In genomic region chr14:20682498-20682897, GRCm38 (mm10) we compare ENCODE assay signal across 12 mouse cellular contexts. TPM values are rescaled to one million over a fixed set of nuclear protein-coding genes. Genes with fewer than 3 reads are reported as not detected.
DNase-seq lines count a peak whose midpoint lies in the region; ATAC-seq and TF ChIP-seq lines count a peak whose summit lies in the region.
"Had no signal": no experiment of that assay in that cellular context is flagged by ENCODE, and none has a peak within 500 bp of the region (broad histone marks: within the 10 kb centered on the region; RNA-seq: fewer than 3 reads in every experiment).

No protein-coding gene starts in this region.

- TF ChIP-seq CTCF in intestine, postnatal 0 days (IDR thresholded peaks at IDR 0.05; ENCODE audit: low read depth): no peak

- no peaks in the 10 kb centered on the region for H3K9me3 ChIP-seq in intestine, embryonic 15.5 days
- H3K9me3 ChIP-seq in intestine, postnatal 0 days (ENCODE audit: control insufficient read depth): no peaks in the 10 kb centered on the region
- H3K9me3 ChIP-seq: forebrain, embryonic 15.5 days; G1E; stomach, embryonic 15.5 days had no signal

- no peak overlapping the region for H3K9ac ChIP-seq in intestine, embryonic 15.5 days
- no peak overlapping the region for H3K9ac ChIP-seq in intestine, postnatal 0 days (ENCODE audit: low read depth, low read length)
- H3K9ac ChIP-seq: forebrain, embryonic 15.5 days; stomach, embryonic 15.5 days had no signal

- no peak overlapping the region for H3K4me3 ChIP-seq in intestine, embryonic 15.5 days (replicated peaks)
- no peak overlapping the region for H3K4me3 ChIP-seq in intestine, postnatal 0 days (ENCODE audit: low read depth, low read length)
- H3K4me3 ChIP-seq: forebrain, embryonic 15.5 days; stomach, embryonic 15.5 days had no signal

- 61% methylated on average over 3 of the region's 3 CpGs for WGBS in intestine, embryonic 15.5 days
- WGBS in intestine, postnatal 0 days: 65% methylated on average over 3 of the region's 3 CpGs

- H3K4me2 ChIP-seq in intestine, embryonic 15.5 days (replicated peaks): no peak overlapping the region
- no peak overlapping the region for H3K4me2 ChIP-seq in intestine, postnatal 0 days (replicated peaks; ENCODE audit: low read depth)
- H3K4me2 ChIP-seq: forebrain, embryonic 15.5 days; stomach, embryonic 15.5 days had no signal

- peak; percentile 87 for DNase-seq in induced T-regulatory cell, adult 2 months (ENCODE audit: low read depth)
- peak; percentile 17 for DNase-seq in lung, postnatal 14 days
- DNase-seq in thymus, postnatal 10 days (ENCODE audit: low spot score in 2 of 2): peak; percentile 59 to 64
- no peak for DNase-seq in embryo, embryonic 11 days
- DNase-seq in layer of hippocampus, postnatal 10 days (ENCODE audit: low spot score in 2 of 2): no peak
- no peak for DNase-seq in right cerebral cortex, postnatal 25 days
- DNase-seq: cerebellum, adult 18-20 months had no signal

- peaks cover 68% of the 10 kb centered on the region for H3K36me3 ChIP-seq in intestine, embryonic 15.5 days
- H3K36me3 ChIP-seq in intestine, postnatal 0 days (ENCODE audit: control insufficient read depth, insufficient read depth): peaks cover 95% of the 10 kb centered on the region

- no peaks in the 10 kb centered on the region for H3K27me3 ChIP-seq in intestine, embryonic 15.5 days (replicated peaks)
- H3K27me3 ChIP-seq in intestine, postnatal 0 days (replicated peaks; ENCODE audit: control insufficient read depth, insufficient read depth, low read length): no peaks in the 10 kb centered on the region
- H3K27me3 ChIP-seq: forebrain, embryonic 15.5 days; stomach, embryonic 15.5 days had no signal

- no peaks in the 10 kb centered on the region for H3K4me1 ChIP-seq in intestine, embryonic 15.5 days (replicated peaks)
- H3K4me1 ChIP-seq in intestine, postnatal 0 days (replicated peaks; ENCODE audit: control insufficient read depth, insufficient read depth, low read length): no peaks in the 10 kb centered on the region
- H3K4me1 ChIP-seq: forebrain, embryonic 15.5 days; stomach, embryonic 15.5 days had no signal

- H3K27ac ChIP-seq in intestine, embryonic 15.5 days: no peak overlapping the region
- H3K27ac ChIP-seq in intestine, postnatal 0 days (ENCODE audit: low read depth, low read length): no peak overlapping the region
- H3K27ac ChIP-seq: forebrain, embryonic 15.5 days; stomach, embryonic 15.5 days had no signal

- peak; percentile 25; the same call in 1 of the 2 replicates for ATAC-seq in intestine, embryonic 15.5 days
- no peak; the same call in 1 of the 2 replicates for ATAC-seq in intestine, postnatal 0 days
- ATAC-seq: forebrain, embryonic 15.5 days had no signal

RNA-seq across cellular contexts. Expression of gene Sec24c, which starts 8.4 kb away (rescaled TPM):
- 82.8 and 96.2 TPM in 2 replicates for polyA plus RNA-seq in intestine, embryonic 15.5 days (2015; fragmentation: Nextera tagmentation; extraction: Ambion mirVana)
- polyA plus RNA-seq in intestine, postnatal 0 days (2015; fragmentation: Nextera tagmentation; extraction: Ambion mirVana): 51.0 and 53.8 TPM in 2 replicates
- 100 to 1,000 TPM; 108 to 109 TPM for total RNA-seq in layer of hippocampus, postnatal 10 days (2021)

RNA-seq across cellular contexts. Expression of gene Fut11, which starts 12.3 kb away (rescaled TPM):
- 21.2 and 22.8 TPM in 2 replicates for polyA plus RNA-seq in intestine, embryonic 15.5 days (2015; fragmentation: Nextera tagmentation; extraction: Ambion mirVana)
- polyA plus RNA-seq in intestine, postnatal 0 days (2015; fragmentation: Nextera tagmentation; extraction: Ambion mirVana): 7.4 and 8.4 TPM in 2 replicates
- total RNA-seq in layer of hippocampus, postnatal 10 days (2021): 10 to 100 TPM; 19.5 TPM

RNA-seq across cellular contexts. Expression of gene Synpo2l, which starts 14.3 kb away (rescaled TPM):
- 0.13 and 0.52 TPM in 2 replicates for polyA plus RNA-seq in intestine, embryonic 15.5 days (2015; fragmentation: Nextera tagmentation; extraction: Ambion mirVana)
- 0.23 and 0.27 TPM in 2 replicates for polyA plus RNA-seq in intestine, postnatal 0 days (2015; fragmentation: Nextera tagmentation; extraction: Ambion mirVana)
- under 1 TPM; 0.21 to 0.29 TPM for total RNA-seq in layer of hippocampus, postnatal 10 days (2021)

RNA-seq across cellular contexts. Expression of gene Chchd1, which starts 20.3 kb away (rescaled TPM):
- polyA plus RNA-seq in intestine, embryonic 15.5 days (2015; fragmentation: Nextera tagmentation; extraction: Ambion mirVana): 191 and 227 TPM in 2 replicates
- polyA plus RNA-seq in intestine, postnatal 0 days (2015; fragmentation: Nextera tagmentation; extraction: Ambion mirVana): 143 and 150 TPM in 2 replicates
- 10 to 100 TPM; 57.7 to 61.3 TPM for total RNA-seq in layer of hippocampus, postnatal 10 days (2021)

RNA-seq across cellular contexts. Expression of gene Zswim8, which starts 24.9 kb away (rescaled TPM):
- 21.2 and 23.5 TPM in 2 replicates for polyA plus RNA-seq in intestine, embryonic 15.5 days (2015; fragmentation: Nextera tagmentation; extraction: Ambion mirVana)
- 15.0 and 19.0 TPM in 2 replicates for polyA plus RNA-seq in intestine, postnatal 0 days (2015; fragmentation: Nextera tagmentation; extraction: Ambion mirVana)
- 100 to 1,000 TPM; 132 to 152 TPM for total RNA-seq in layer of hippocampus, postnatal 10 days (2021)

Comparison
In these comparisons a context has a peak if more than half of its experiments do, and no peak if none do; other contexts are left out.
1. DNase-seq: peak in induced T-regulatory cell, adult 2 months (single experiment), lung, postnatal 14 days (single experiment) and thymus, postnatal 10 days (2 of 2); none in embryo, embryonic 11 days (single experiment), layer of hippocampus, postnatal 10 days (0 of 2) and right cerebral cortex, postnatal 25 days (single experiment).